Mouse (Mus musculus) intestine, postnatal 0 days (tissue): ENCODE data around the gene Selenok. TPM values are rescaled to one million over a fixed set of nuclear protein-coding genes. Genes with fewer than 3 reads are reported as not detected.

Source experiments
- ATAC-seq: fragments of 200-750 bp; cut with Nextera tagmentation; 2 replicates; pipeline ENCODE4 v1.8.0; 2017; ENCODE audit warnings: mild to moderate bottlenecking, moderate TSS enrichment, moderate library complexity
- H3K27ac ChIP-seq: fragments of 300-500 bp; sonication (generic); 2 replicates; pipeline ENCODE4 v1.5.1; 2014; ENCODE audit warnings: mild to moderate bottlenecking, low read depth, low read length, moderate library complexity
- H3K27me3 ChIP-seq: fragments of 300-500 bp; sonication (generic); replicated peaks from 2 replicates; pipeline ENCODE4 v1.6.1; 2014; ENCODE audit warnings: low read length, mixed read lengths; ENCODE audit not compliant: control insufficient read depth, insufficient read depth
- H3K36me3 ChIP-seq: fragments of 300-500 bp; sonication (generic); 2 replicates; pipeline ENCODE4 v1.6.1; 2014; ENCODE audit warnings: mild to moderate bottlenecking, moderate library complexity; ENCODE audit not compliant: control insufficient read depth, insufficient read depth
- H3K4me1 ChIP-seq: fragments of 300-500 bp; sonication (generic); replicated peaks from 2 replicates; pipeline ENCODE4 v1.6.1; 2014; ENCODE audit warnings: antibody characterized with exemption, low read length, mixed read lengths; ENCODE audit not compliant: control insufficient read depth, insufficient read depth
- H3K4me2 ChIP-seq: fragments of 300-500 bp; sonication (generic); replicated peaks from 2 replicates; pipeline ENCODE4 v1.6.1; 2014; ENCODE audit warnings: low read depth, mild to moderate bottlenecking, moderate library complexity
- H3K4me3 ChIP-seq: fragments of 300-500 bp; sonication (generic); 2 replicates; pipeline ENCODE4 v1.5.1; 2014; ENCODE audit warnings: low read depth, low read length
- H3K9ac ChIP-seq: fragments of 300-500 bp; sonication (generic); 2 replicates; pipeline ENCODE4 v1.6.1; 2014; ENCODE audit warnings: mild to moderate bottlenecking, low read depth, low read length
- H3K9me3 ChIP-seq: fragments of 300-500 bp; sonication (generic); 2 replicates; pipeline ENCODE4 v1.6.1; 2016; ENCODE audit warnings: mixed run types; ENCODE audit not compliant: control insufficient read depth
- CTCF ChIP-seq: sonication (generic); IDR thresholded peaks from 2 replicates; pipeline ENCODE4 v1.5.1; 2016; ENCODE audit warnings: low read depth, mild to moderate bottlenecking, control low read depth, antibody characterized with exemption, moderate library complexity
- WGBS: fragments of 180-500 bp; shearing (Covaris S2); extraction: QIAGEN DNeasy Blood & Tissue Kit; methylation state at CpG from one replicate; pipeline ENCODE4 v1.1.7; 2014; 5-methylcytosine and 5-hydroxymethylcytosine counted together
- microRNA-seq: library from miRNA; unstranded; fragments of <30 nt; microRNA quantifications from one replicate; pipeline ENCODE4, GENCODE M21; 2016
- polyA plus RNA-seq: library from polyadenylated mRNA; unstranded; fragments of >200 nt; fragmentation: Nextera tagmentation; extraction: Ambion mirVana; gene quantifications from 2 replicates; pipeline ENCODE4 v1.2.1, GENCODE M21; 2015

Selenok gene
- polyA plus RNA-seq, 1 experiment from 2014 or later: 313 TPM

DNA sequence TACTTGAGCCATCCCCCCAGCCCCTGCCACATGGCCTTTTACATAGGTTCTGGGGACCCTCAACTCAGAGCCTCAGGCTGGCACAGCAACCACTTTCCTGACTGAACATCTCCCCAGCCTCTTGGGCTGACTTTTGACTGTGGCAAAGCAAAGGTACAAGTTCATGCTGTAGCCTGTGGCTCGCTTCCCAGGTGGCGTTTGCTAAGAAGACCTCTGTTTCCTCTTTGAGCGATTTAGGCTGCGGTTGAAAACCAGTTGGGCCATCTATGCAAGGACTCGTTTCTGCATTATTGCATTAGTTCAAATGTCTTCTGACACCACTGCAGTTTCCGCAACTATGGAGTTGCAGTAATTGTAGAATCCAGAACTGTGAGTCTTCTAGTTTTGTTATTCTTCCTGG, 54.4 kb downstream of the Selenok start:
- no peaks in the 10 kb centered on the region for H3K36me3 ChIP-seq
- TF ChIP-seq CTCF: no peak
- no peak overlapping the region for H3K27ac ChIP-seq
- WGBS: 91% methylated on average over 6 of the region's 6 CpGs
- H3K9ac ChIP-seq: no peak overlapping the region
- no peaks in the 10 kb centered on the region for H3K9me3 ChIP-seq
- no peaks in the 10 kb centered on the region; the same call in 1 of the 2 replicates for H3K4me1 ChIP-seq
- H3K4me2 ChIP-seq: no peak overlapping the region
- no peak overlapping the region for H3K4me3 ChIP-seq
- no peak for ATAC-seq
- no peaks in the 10 kb centered on the region for H3K27me3 ChIP-seq

DNA sequence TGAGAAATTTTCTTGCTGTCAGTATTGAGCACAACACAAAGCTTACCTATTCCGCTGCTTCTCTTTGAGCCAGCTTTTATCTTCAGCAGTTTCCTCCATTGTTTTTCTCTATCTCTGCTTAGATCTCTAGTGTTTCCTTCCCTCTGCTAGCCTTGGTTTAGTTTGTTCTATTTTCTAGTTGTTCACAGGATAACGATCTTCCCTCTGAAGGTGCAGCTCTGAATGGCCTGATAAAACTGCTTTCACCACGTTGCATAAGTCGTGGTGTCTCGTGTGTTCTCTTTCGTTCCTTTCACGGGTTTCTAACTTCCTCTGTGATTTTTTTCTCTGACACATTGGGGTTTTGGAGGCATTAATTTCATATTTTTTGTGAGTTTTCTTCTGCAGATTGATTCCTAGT, 56.3 kb downstream of the Selenok start:
- 19% methylated on average over 7 of the region's 7 CpGs for WGBS
- Histone ChIP-seq H3K9me3 (no peaks in the 10 kb centered on the region), H3K4me1 (no peaks in the 10 kb centered on the region), H3K36me3 (no peaks in the 10 kb centered on the region), H3K4me3 (no peak overlapping the region), H3K9ac (no peak overlapping the region), H3K27ac (no peak overlapping the region), H3K4me2 (no peak overlapping the region), H3K27me3 (no peaks in the 10 kb centered on the region)
- ATAC-seq: no peak
- no peak for TF ChIP-seq CTCF

Small RNAs within 50 kb of the gene (microRNA-seq; reads per million reads assigned to microRNA genes)
- gene Mir6947: not detected

Other genes starting within 250 kb of the Selenok start
- 0.99 and 1.2 TPM in 2 replicates for gene Cacna2d3, start 246.4 kb upstream of the Selenok start, polyA plus RNA-seq
- 20.1 and 21.6 TPM in 2 replicates for gene Actr8, start 10.0 kb downstream of the Selenok start, polyA plus RNA-seq
- gene Il17rb, start 40.6 kb downstream of the Selenok start, polyA plus RNA-seq: 0.41 and 0.65 TPM in 2 replicates
- gene Chdh, start 40.7 kb downstream of the Selenok start, polyA plus RNA-seq: 1.1 and 1.4 TPM in 2 replicates